Mouse (Mus musculus): ENCODE measurements at regions not wholly inside any gene's neighbourhood (a gene's known extent, or its start where the extent isn't known, plus 50 kb on each side); places are given as distances from the start of the nearest gene placed in this dataset.

- H3K9ac ChIP-seq: no peak overlapping the region
- H3K27me3 ChIP-seq: no peaks in the 10 kb centered on the region
- 57% methylated on average over 3 of the region's 3 CpGs for WGBS
- no peak overlapping the region for H3K27ac ChIP-seq
- H3K4me2 ChIP-seq: no peak overlapping the region
- H3K36me3 ChIP-seq: no peaks in the 10 kb centered on the region
- H3K4me3 ChIP-seq: no peak overlapping the region
- H3K4me1 ChIP-seq (replicated peaks): peaks cover 9% of the 10 kb centered on the region; the same call in 1 of the 2 replicates
- no peak for ATAC-seq (ENCODE audit: low FRiP score)
- no peaks in the 10 kb centered on the region for H3K9me3 ChIP-seq
Observed at GRCm38 (mm10) chr5:43360298-43360697, 127.3 kb downstream of the Cpeb2 start.

GRCm38 (mm10) chr5:43361026-43361425, 128.1 kb downstream of the Cpeb2 start:
- no peaks in the 10 kb centered on the region for H3K9me3 ChIP-seq
- H3K9ac ChIP-seq: no peak overlapping the region
- no peaks in the 10 kb centered on the region for H3K36me3 ChIP-seq
- no peak for ATAC-seq (ENCODE audit: low FRiP score)
- no peak overlapping the region for H3K4me2 ChIP-seq
- 84% methylated on average over 1 of the region's 1 CpGs for WGBS
- no peak overlapping the region for H3K4me3 ChIP-seq
- 0 out of 2 replicates have a peak, but pooled peaks cover 2% of the 10 kb centered on the region for H3K4me1 ChIP-seq (replicated peaks)
- no peak overlapping the region for H3K27ac ChIP-seq
- no peaks in the 10 kb centered on the region for H3K27me3 ChIP-seq

- Histone ChIP-seq H3K9ac (no peak overlapping the region), H3K36me3 (no peaks in the 10 kb centered on the region), H3K27ac (no peak overlapping the region), H3K27me3 (no peaks in the 10 kb centered on the region), H3K9me3 (no peaks in the 10 kb centered on the region), H3K4me1 (replicated peaks) (no peaks in the 10 kb centered on the region), H3K4me3 (no peak overlapping the region), H3K4me2 (no peak overlapping the region)
- WGBS: 91% methylated on average over 1 of the region's 1 CpGs
- ATAC-seq (ENCODE audit: low FRiP score): no peak
Observed at GRCm38 (mm10) chr5:43372385-43372784, 139.4 kb downstream of the Cpeb2 start.

DNA sequence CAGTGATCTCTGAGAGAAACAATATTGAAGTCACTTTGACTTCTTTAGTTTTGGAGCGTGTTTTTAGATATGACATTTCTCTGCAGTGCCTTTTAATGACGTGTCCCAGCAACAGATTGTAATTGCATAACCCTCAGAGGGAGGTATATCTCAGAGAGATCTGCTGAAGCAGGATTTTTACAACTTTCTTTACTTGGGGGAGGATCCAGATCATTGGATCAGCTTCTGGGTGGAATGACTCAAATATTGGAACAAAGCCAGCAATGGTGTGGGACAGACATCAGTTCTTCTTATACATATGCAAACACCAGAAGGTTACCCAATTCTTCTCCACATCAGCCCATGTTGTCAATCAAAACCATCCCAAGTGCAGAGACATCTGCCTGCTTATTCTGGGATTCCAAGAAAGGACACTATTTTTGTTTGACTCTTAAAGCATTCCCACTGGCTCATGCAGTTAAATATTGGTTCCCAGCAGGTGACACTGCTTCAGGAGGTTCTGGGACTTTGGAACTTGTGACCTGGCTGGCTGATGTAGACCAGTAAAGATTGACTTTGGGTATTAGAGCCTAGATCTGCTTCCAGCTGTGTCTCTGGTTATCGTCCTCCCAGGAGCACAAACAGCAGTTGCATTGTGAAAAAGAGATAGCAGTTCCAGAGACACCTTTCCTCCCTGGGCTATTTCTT, 130.5 kb upstream of the C1qtnf7 start:
- H3K4me2 ChIP-seq: no peak overlapping the region
- H3K36me3 ChIP-seq: no peaks in the 10 kb centered on the region
- no peaks in the 10 kb centered on the region for H3K27me3 ChIP-seq
- H3K9ac ChIP-seq: no peak overlapping the region
- no peak overlapping the region for H3K4me3 ChIP-seq
- no peak overlapping the region for H3K27ac ChIP-seq
- H3K4me1 ChIP-seq (replicated peaks): no peaks in the 10 kb centered on the region
- WGBS: 85% methylated on average over 3 of the region's 3 CpGs
- H3K9me3 ChIP-seq: no peaks in the 10 kb centered on the region
- no peak for ATAC-seq (ENCODE audit: low FRiP score)

GRCm38 (mm10) chr5:43390997-43391396, 124.3 kb upstream of the C1qtnf7 start:
- Histone ChIP-seq H3K27ac (no peak overlapping the region), H3K9me3 (no peaks in the 10 kb centered on the region), H3K4me3 (no peak overlapping the region), H3K27me3 (no peaks in the 10 kb centered on the region), H3K4me1 (replicated peaks) (no peaks in the 10 kb centered on the region), H3K4me2 (no peak overlapping the region), H3K9ac (no peak overlapping the region), H3K36me3 (no peaks in the 10 kb centered on the region)
- 26% methylated on average over 2 of the region's 2 CpGs for WGBS
- ATAC-seq (ENCODE audit: low FRiP score): 0 out of 2 replicates have a peak, but pooled peaks have one; percentile 14

- WGBS: 23% methylated on average over 3 of the region's 3 CpGs
- no peak overlapping the region for H3K9ac ChIP-seq
- no peaks in the 10 kb centered on the region for H3K4me1 ChIP-seq (replicated peaks)
- ATAC-seq (ENCODE audit: low FRiP score): peak; percentile 85
- no peaks in the 10 kb centered on the region for H3K27me3 ChIP-seq
- H3K4me3 ChIP-seq: no peak overlapping the region
- no peaks in the 10 kb centered on the region for H3K36me3 ChIP-seq
- H3K9me3 ChIP-seq: no peaks in the 10 kb centered on the region
- H3K27ac ChIP-seq: no peak overlapping the region
- no peak overlapping the region for H3K4me2 ChIP-seq
Observed at GRCm38 (mm10) chr5:43391412-43392029, 123.8 kb upstream of the C1qtnf7 start.

GRCm38 (mm10) chr5:43392908-43393545, 122.3 kb upstream of the C1qtnf7 start:
- H3K4me1 ChIP-seq (replicated peaks): no peaks in the 10 kb centered on the region
- no peaks in the 10 kb centered on the region for H3K9me3 ChIP-seq
- no peak overlapping the region for H3K9ac ChIP-seq
- no peak overlapping the region for H3K4me2 ChIP-seq
- WGBS: 72% methylated on average over 8 of the region's 8 CpGs
- no peak overlapping the region for H3K27ac ChIP-seq
- no peaks in the 10 kb centered on the region for H3K27me3 ChIP-seq
- ATAC-seq (ENCODE audit: low FRiP score): 0 out of 2 replicates have a peak, but pooled peaks have one; percentile 6
- no peak overlapping the region for H3K4me3 ChIP-seq
- no peaks in the 10 kb centered on the region for H3K36me3 ChIP-seq

- Histone ChIP-seq H3K27me3 (no peaks in the 10 kb centered on the region), H3K36me3 (no peaks in the 10 kb centered on the region), H3K4me3 (no peak overlapping the region), H3K9me3 (no peaks in the 10 kb centered on the region), H3K27ac (no peak overlapping the region), H3K4me1 (replicated peaks) (no peaks in the 10 kb centered on the region), H3K9ac (no peak overlapping the region), H3K4me2 (no peak overlapping the region)
- ATAC-seq (ENCODE audit: low FRiP score): no peak
- 96% methylated on average over 2 of the region's 2 CpGs for WGBS
Observed at GRCm38 (mm10) chr5:43417259-43417658, 98.1 kb upstream of the C1qtnf7 start.

GRCm38 (mm10) chr5:43422815-43423687, 92.3 kb upstream of the C1qtnf7 start:
- peak; percentile 81 for ATAC-seq (ENCODE audit: low FRiP score)
- Histone ChIP-seq H3K4me2 (no peak overlapping the region), H3K27ac (no peak overlapping the region), H3K27me3 (no peaks in the 10 kb centered on the region), H3K9ac (no peak overlapping the region), H3K4me3 (no peak overlapping the region), H3K9me3 (no peaks in the 10 kb centered on the region), H3K36me3 (no peaks in the 10 kb centered on the region), H3K4me1 (replicated peaks) (no peaks in the 10 kb centered on the region)
- WGBS: 77% methylated on average over 9 of the region's 9 CpGs

DNA sequence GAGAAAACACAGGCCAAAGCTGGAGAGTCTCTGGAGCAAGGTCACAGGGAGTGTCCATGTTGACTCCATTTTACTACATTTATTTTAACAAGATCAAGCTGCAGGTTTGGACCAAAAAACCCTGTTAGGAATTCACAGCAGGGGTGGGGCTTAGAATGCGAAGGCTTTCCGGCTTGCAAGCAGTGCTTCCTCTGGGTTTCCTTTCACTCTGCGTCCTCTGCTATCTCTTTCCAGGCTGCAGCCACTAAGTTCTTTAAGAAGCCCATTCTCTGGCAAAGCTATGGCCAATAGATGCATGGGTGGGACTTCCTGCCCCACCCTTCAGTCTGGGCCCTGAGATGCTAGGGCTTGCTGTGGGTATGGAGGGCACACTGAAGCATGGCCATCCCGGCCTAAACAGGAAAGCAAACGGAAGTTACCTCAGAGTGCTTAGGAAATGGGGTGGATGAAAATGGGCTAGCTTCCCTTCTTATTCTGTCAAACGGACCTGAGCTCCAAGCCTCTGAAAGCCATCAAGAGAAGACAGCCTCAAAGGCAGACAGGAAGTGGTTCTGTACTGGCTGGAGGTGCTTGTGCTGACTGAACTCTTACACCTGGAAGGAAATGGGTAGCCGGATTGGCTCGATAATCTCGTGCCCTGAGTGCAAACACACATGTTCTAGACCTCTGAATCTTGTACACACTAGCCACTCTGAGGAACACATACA, 90.6 kb upstream of the C1qtnf7 start:
- Histone ChIP-seq H3K4me1 (replicated peaks) (no peaks in the 10 kb centered on the region), H3K9me3 (no peaks in the 10 kb centered on the region), H3K4me2 (no peak overlapping the region), H3K4me3 (no peak overlapping the region), H3K36me3 (no peaks in the 10 kb centered on the region), H3K27ac (no peak overlapping the region), H3K27me3 (no peaks in the 10 kb centered on the region), H3K9ac (no peak overlapping the region)
- WGBS: 79% methylated on average over 9 of the region's 9 CpGs
- no peak for ATAC-seq (ENCODE audit: low FRiP score)

DNA sequence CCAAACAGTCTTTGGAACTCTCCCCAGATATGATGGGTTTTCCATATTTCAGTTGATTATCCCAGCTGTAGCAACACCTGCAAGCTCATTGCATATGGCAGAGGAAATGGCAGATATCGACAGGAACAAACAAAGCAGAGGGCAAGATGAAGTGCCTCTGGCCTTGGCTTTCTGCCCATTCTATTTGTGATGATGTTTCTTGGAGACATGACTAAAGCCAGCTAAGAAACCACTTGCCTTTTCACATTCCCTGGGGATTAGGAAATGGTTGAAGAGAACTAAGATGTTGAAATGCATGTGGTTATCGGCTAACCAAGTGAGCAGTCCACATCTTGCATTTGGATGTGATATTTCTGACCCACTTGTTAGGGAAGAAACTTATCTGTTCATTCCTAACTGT, 82.0 kb upstream of the C1qtnf7 start:
- ATAC-seq (ENCODE audit: low FRiP score): no peak
- 80% methylated on average over 2 of the region's 2 CpGs for WGBS
- Histone ChIP-seq H3K27ac (no peak overlapping the region), H3K27me3 (no peaks in the 10 kb centered on the region), H3K4me1 (replicated peaks) (no peaks in the 10 kb centered on the region), H3K9me3 (no peaks in the 10 kb centered on the region), H3K4me3 (no peak overlapping the region), H3K4me2 (no peak overlapping the region), H3K9ac (no peak overlapping the region), H3K36me3 (no peaks in the 10 kb centered on the region)

DNA sequence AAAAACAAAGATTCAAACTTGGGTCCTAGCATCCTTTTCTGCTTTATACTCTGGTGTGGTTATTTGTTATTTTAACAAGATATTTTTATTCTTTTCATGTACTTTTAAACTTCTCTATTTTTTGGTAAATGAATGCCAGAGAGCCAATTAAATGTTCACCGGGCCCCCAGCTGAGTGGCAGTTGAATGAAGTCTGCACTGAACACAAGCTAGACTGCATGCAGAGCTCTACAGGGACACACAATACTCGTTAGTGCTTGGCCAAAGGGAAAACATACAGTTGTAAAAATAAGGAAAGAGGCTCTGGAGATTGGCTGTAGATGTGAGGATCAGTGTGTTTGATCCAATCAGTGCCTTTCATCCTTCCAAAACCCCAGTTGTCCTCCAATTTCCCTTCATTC, 76.1 kb upstream of the C1qtnf7 start:
- H3K9ac ChIP-seq: no peak overlapping the region
- no peaks in the 10 kb centered on the region for H3K27me3 ChIP-seq
- no peak overlapping the region for H3K27ac ChIP-seq
- no peaks in the 10 kb centered on the region for H3K36me3 ChIP-seq
- no peak overlapping the region for H3K4me2 ChIP-seq
- no peak for ATAC-seq (ENCODE audit: low FRiP score)
- 63% methylated on average over 2 of the region's 2 CpGs for WGBS
- H3K9me3 ChIP-seq: no peaks in the 10 kb centered on the region
- H3K4me1 ChIP-seq (replicated peaks): no peaks in the 10 kb centered on the region
- H3K4me3 ChIP-seq: no peak overlapping the region

Measured in hindbrain, embryonic 13.5 days (tissue).